Mouse (Mus musculus): ENCODE results near the gene Prm2. TPM values are rescaled to one million over a fixed set of nuclear protein-coding genes. Genes with fewer than 3 reads are reported as not detected.

The Prm2 gene
- polyA plus RNA-seq, 1 experiment: not detected

DNA sequence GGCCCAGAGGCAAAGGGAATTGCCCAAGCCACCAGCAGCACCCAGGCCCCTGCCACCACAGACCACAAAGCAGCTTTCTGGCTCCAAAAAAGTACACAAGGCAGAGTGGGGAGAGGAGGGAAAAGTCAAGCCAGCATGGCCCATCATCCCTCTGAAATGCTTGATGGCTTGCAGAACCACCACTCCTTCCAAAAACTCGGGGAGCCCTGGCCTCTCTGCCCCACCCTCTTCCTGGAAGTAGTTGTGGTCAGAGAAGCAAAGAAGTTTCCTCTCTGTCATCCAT, 12.8 kb downstream of the Prm2 start:
- Histone ChIP-seq H3ac (ENCODE audit: control insufficient read depth, insufficient read length) (no peak overlapping the region), H3K4me3 (peak overlapping the region; percentile 64), H3K27me3 (ENCODE audit: control insufficient read depth, insufficient read depth, insufficient read length) (no peaks in the 10 kb centered on the region), H3K4me2 (ENCODE audit: low read depth) (peak overlapping the region; percentile 79), H3K79me2 (ENCODE audit: control insufficient read depth, insufficient read depth) (peaks cover 5% of the 10 kb centered on the region), H3K36me3 (ENCODE audit: control insufficient read depth, insufficient read depth) (no peaks in the 10 kb centered on the region)
- TF ChIP-seq MYOG (IDR thresholded peaks at IDR 0.05; ENCODE audit: control insufficient read depth in 1 of 3, insufficient read depth in 1 of 3, insufficient read length in 2 of 3, low read depth in 2 of 3) (no peak), MAX (IDR thresholded peaks at IDR 0.05; ENCODE audit: low read depth) (no peak)

- Histone ChIP-seq H3ac (ENCODE audit: control insufficient read depth, insufficient read length) (no peak overlapping the region), H3K27me3 (ENCODE audit: control insufficient read depth, insufficient read depth, insufficient read length) (no peaks in the 10 kb centered on the region), H3K4me3 (peak overlapping the region; percentile 64), H3K79me2 (ENCODE audit: control insufficient read depth, insufficient read depth) (peaks cover 5% of the 10 kb centered on the region), H3K4me2 (ENCODE audit: low read depth) (peak overlapping the region; percentile 79), H3K36me3 (ENCODE audit: control insufficient read depth, insufficient read depth) (no peaks in the 10 kb centered on the region)
- TF ChIP-seq MYOD1 (IDR thresholded peaks at IDR 0.05; ENCODE audit: control insufficient read depth in 1 of 3, insufficient read length in 2 of 3, low read depth in 2 of 3) (no peak), TCF3 (IDR thresholded peaks at IDR 0.05; ENCODE audit: insufficient read length, low read depth) (no peak), MYOG (IDR thresholded peaks at IDR 0.05; ENCODE audit: control insufficient read depth in 1 of 3, insufficient read depth in 1 of 3, insufficient read length in 2 of 3, low read depth in 2 of 3) (no peak), SRF (IDR thresholded peaks at IDR 0.05; ENCODE audit: control insufficient read depth, insufficient read length, low read depth) (no peak), POLR2A (IDR thresholded peaks at IDR 0.05; ENCODE audit: insufficient read length, low read depth) (no peak), USF1 (IDR thresholded peaks at IDR 0.05; ENCODE audit: low read depth) (no peak), REST (IDR thresholded peaks at IDR 0.05; ENCODE audit: insufficient read depth, insufficient read length) (no peak), CEBPB (IDR thresholded peaks at IDR 0.05; ENCODE audit: insufficient read depth, poor library complexity, severe bottlenecking) (no peak), TCF12 (IDR thresholded peaks at IDR 0.05; ENCODE audit: insufficient read depth, poor library complexity, severe bottlenecking) (no peak), POLR2AphosphoS2 (IDR thresholded peaks at IDR 0.05; ENCODE audit: insufficient read length, low read depth) (no peak), MAX (IDR thresholded peaks at IDR 0.05; ENCODE audit: low read depth) (no peak), E2F4 (IDR thresholded peaks at IDR 0.05; ENCODE audit: insufficient read depth) (no peak)
These were observed 13.4 kb downstream of the Prm2 start for GRCm38 (mm10) chr16:10782377-10783151.

DNA sequence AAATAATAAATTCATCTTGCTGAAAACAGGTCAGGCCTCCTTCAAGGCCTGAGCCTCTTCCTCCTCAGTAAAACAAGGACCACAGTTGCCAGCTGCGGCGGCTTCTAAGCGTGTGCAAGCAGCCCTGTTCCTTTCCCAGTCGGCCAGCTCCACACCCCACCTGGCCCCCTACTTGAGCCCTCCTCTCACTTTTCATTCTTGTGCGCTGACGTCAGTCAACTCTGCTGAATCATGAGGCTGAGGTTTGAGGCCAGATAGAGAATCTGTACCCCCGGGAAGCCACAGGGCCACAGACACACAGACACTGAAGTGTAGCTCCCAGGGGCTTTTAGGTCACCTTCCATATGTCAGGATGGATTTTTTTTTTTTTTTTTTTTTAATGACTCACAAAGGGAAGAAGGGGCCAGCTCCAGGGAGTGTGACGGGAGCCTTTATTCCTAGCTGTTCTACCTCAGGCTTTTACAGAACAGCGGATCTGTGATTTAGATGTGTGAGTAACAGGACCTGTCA, 14.0 kb downstream of the Prm2 start:
- Histone ChIP-seq H3K4me2 (ENCODE audit: low read depth) (peak overlapping the region; percentile 79), H3K36me3 (ENCODE audit: control insufficient read depth, insufficient read depth) (no peaks in the 10 kb centered on the region), H3K27me3 (ENCODE audit: control insufficient read depth, insufficient read depth, insufficient read length) (no peaks in the 10 kb centered on the region), H3K4me3 (no peak overlapping the region), H3K79me2 (ENCODE audit: control insufficient read depth, insufficient read depth) (peaks cover 5% of the 10 kb centered on the region), H3ac (ENCODE audit: control insufficient read depth, insufficient read length) (no peak overlapping the region)
- TF ChIP-seq REST (IDR thresholded peaks at IDR 0.05; ENCODE audit: insufficient read depth, insufficient read length): no peak
- peak in 1 of 3 experiments; percentile 52 for TF ChIP-seq MYOG (IDR thresholded peaks at IDR 0.05; ENCODE audit: control insufficient read depth in 1 of 3, insufficient read depth in 1 of 3, insufficient read length in 2 of 3, low read depth in 2 of 3)
- no peak for TF ChIP-seq TCF12 (IDR thresholded peaks at IDR 0.05; ENCODE audit: insufficient read depth, poor library complexity, severe bottlenecking)
- peak in 2 of 3 experiments; percentile 32 to 43 for TF ChIP-seq MYOD1 (IDR thresholded peaks at IDR 0.05; ENCODE audit: control insufficient read depth in 1 of 3, insufficient read length in 2 of 3, low read depth in 2 of 3)

DNA sequence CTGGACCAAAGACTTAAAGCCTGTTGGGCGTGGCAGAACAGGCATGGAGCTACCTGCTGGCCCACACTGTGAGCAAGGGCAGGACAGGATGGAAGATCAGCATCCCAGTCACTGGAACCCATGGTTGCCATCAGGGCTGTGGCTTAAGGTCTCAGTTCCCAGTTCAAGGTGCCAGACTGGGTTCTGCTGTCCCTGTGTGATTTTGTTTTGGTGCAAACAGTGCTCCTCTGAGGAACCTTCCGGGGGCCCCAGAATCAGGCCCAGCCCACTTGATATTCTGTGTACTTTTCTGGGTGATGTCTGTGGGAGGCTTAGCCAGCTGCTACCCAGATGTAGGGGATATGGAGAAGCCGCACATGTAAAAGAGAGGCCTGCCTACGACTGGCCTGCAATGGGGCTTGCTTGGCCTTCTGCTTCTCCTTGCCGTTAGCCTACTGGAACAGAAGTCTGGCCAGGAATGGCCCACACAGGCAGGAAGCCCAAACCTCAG, 15.3 kb downstream of the Prm2 start:
- H3K79me2 ChIP-seq (ENCODE audit: control insufficient read depth, insufficient read depth): peaks cover 5% of the 10 kb centered on the region
- no peak overlapping the region for H3ac ChIP-seq (ENCODE audit: control insufficient read depth, insufficient read length)
- TF ChIP-seq MYOD1 (IDR thresholded peaks at IDR 0.05; ENCODE audit: control insufficient read depth in 1 of 3, insufficient read length in 2 of 3, low read depth in 2 of 3) (no peak), USF1 (IDR thresholded peaks at IDR 0.05; ENCODE audit: low read depth) (no peak), MYOG (IDR thresholded peaks at IDR 0.05; ENCODE audit: control insufficient read depth in 1 of 3, insufficient read depth in 1 of 3, insufficient read length in 2 of 3, low read depth in 2 of 3) (no peak), CEBPB (IDR thresholded peaks at IDR 0.05; ENCODE audit: insufficient read depth, poor library complexity, severe bottlenecking) (no peak), E2F4 (IDR thresholded peaks at IDR 0.05; ENCODE audit: insufficient read depth) (no peak)
- H3K36me3 ChIP-seq (ENCODE audit: control insufficient read depth, insufficient read depth): no peaks in the 10 kb centered on the region
- no peaks in the 10 kb centered on the region for H3K27me3 ChIP-seq (ENCODE audit: control insufficient read depth, insufficient read depth, insufficient read length)
- no peak overlapping the region for H3K4me2 ChIP-seq (ENCODE audit: low read depth)
- H3K4me3 ChIP-seq: no peak overlapping the region

DNA sequence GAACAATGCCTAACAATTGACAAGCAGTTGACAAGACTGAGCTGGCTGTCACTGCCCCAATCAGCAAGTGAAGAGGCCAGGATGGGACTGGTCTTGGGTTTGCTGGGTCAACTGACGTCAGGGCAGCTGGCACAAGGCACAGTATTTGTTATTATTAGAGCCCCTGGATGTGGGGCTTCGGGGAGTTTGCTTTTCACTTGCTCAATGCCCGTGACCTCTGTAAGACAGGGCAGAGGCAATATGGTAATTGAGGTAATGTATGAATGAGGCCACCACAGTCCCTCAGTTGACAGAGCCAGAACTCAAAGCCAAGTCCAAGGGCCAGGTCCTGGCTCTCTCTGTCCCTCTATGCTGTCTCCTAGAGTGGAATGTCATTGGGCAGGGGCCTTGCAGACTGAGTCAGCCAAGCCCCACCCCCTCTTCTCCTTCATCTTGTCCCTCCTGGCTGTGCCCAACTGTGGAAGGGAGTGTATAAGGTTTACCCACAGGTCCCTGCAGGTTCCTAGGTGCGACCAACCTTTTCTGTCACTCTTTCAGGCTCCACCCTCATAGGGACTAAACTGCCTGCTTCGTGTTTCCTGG, 18.3 kb downstream of the Prm2 start:
- Histone ChIP-seq H3ac (ENCODE audit: control insufficient read depth, insufficient read length) (no peak overlapping the region), H3K27me3 (ENCODE audit: control insufficient read depth, insufficient read depth, insufficient read length) (no peaks in the 10 kb centered on the region), H3K4me3 (no peak overlapping the region), H3K4me2 (ENCODE audit: low read depth) (no peak overlapping the region), H3K36me3 (ENCODE audit: control insufficient read depth, insufficient read depth) (no peaks in the 10 kb centered on the region), H3K79me2 (ENCODE audit: control insufficient read depth, insufficient read depth) (no peaks in the 10 kb centered on the region)
- TF ChIP-seq E2F4 (IDR thresholded peaks at IDR 0.05; ENCODE audit: insufficient read depth) (no peak), SRF (IDR thresholded peaks at IDR 0.05; ENCODE audit: control insufficient read depth, insufficient read length, low read depth) (no peak), REST (IDR thresholded peaks at IDR 0.05; ENCODE audit: insufficient read depth, insufficient read length) (no peak), POLR2AphosphoS2 (IDR thresholded peaks at IDR 0.05; ENCODE audit: insufficient read length, low read depth) (no peak), MAX (IDR thresholded peaks at IDR 0.05; ENCODE audit: low read depth) (no peak)
